14 mouse cellular contexts compared by ENCODE assay signal in the genomic region with DNA sequence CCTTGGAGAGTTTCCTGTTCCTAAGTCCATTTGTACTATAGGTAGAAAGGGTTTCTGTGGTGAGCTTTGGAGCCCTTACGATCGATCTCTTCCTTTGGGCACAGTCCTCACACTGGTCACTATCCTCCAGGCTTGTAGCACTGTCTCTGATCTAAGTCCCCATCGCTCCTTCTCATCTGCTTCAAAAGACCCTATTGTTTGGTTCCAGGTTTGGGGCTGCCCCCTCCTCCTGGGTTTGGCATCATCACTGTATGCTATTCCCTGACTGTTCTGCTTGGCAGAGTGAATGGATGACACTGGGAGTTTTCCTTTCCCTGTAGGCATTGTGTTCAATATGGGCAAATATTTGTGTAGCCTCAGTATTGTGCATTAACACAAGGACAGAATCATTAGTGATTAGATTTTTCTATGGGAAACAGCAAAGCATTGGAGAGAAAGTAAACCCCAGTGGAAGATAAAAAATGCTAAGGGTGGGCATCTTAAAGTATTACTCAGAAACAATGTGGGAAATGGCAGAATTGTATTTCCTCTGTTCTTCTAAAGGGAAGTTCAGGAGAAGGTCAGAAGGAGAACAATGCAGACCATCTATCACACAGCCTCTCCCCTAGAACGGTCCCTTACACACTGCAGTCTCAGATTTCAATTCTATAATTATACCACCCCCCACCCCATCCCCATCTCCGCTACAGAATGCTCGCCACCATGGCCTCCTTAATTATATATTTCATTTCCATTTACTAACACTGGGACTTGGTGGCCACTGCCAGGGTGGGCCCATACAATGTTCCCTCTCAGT.
DNase-seq lines count a peak whose midpoint lies in the region; ATAC-seq and TF ChIP-seq lines count a peak whose summit lies in the region.
"Had no signal": no experiment of that assay in that cellular context is flagged by ENCODE, and none has a peak within 500 bp of the region (broad histone marks: within the 10 kb centered on the region; RNA-seq: fewer than 3 reads in every experiment).

No protein-coding gene starts in this region.

- H3K27me3 ChIP-seq in hindbrain, embryonic 10.5 days (ENCODE audit: insufficient read depth, poor library complexity, severe bottlenecking), result no peaks in the 10 kb centered on the region
- H3K27me3 ChIP-seq in hindbrain, embryonic 12.5 days, result no peaks in the 10 kb centered on the region
- H3K27me3 ChIP-seq in liver, embryonic 12.5 days (replicated peaks), result no peaks in the 10 kb centered on the region
- H3K27me3 ChIP-seq in hindbrain, embryonic 13.5 days, result no peaks in the 10 kb centered on the region
- H3K27me3 ChIP-seq: CH12.LX had no signal

- TF ChIP-seq CTCF in left cerebral cortex, adult 2 months (IDR thresholded peaks at IDR 0.05), result no peak

- no peak for ATAC-seq in hindbrain, embryonic 12.5 days (ENCODE audit: low FRiP score)
- ATAC-seq in liver, embryonic 12.5 days, result no peak
- no peak for ATAC-seq in hindbrain, embryonic 13.5 days (ENCODE audit: low FRiP score)
- ATAC-seq: intestine, postnatal 0 days had no signal

- intact Hi-C loops in left cerebral cortex, adult 2 months (cut with DNase I), result no loop called here

- no peak overlapping the region for H3K4me2 ChIP-seq in hindbrain, embryonic 12.5 days (replicated peaks)
- H3K4me2 ChIP-seq in liver, embryonic 12.5 days, result no peak overlapping the region
- H3K4me2 ChIP-seq in hindbrain, embryonic 13.5 days, result no peak overlapping the region

- peaks cover 57% of the 10 kb centered on the region for H3K4me1 ChIP-seq in hindbrain, embryonic 10.5 days (replicated peaks)
- peaks cover 44% of the 10 kb centered on the region for H3K4me1 ChIP-seq in hindbrain, embryonic 12.5 days
- H3K4me1 ChIP-seq in liver, embryonic 12.5 days, result peaks cover 88% of the 10 kb centered on the region
- peaks cover 68% of the 10 kb centered on the region for H3K4me1 ChIP-seq in hindbrain, embryonic 13.5 days (replicated peaks)

- peak overlapping the region; percentile 51; the same call in 1 of the 2 replicates for H3K27ac ChIP-seq in hindbrain, embryonic 10.5 days
- no peak overlapping the region for H3K27ac ChIP-seq in hindbrain, embryonic 12.5 days
- H3K27ac ChIP-seq in liver, embryonic 12.5 days, result peak overlapping the region; percentile 45
- H3K27ac ChIP-seq in hindbrain, embryonic 13.5 days, result 0 out of 2 replicates have a peak overlapping the region, but pooled peaks have one; percentile 4
- H3K27ac ChIP-seq in left cerebral cortex, adult 2 months, result no peak overlapping the region; the same call in 1 of the 2 replicates
- H3K27ac ChIP-seq: midbrain, embryonic 10.5 days had no signal

- no peak overlapping the region for H3K4me3 ChIP-seq in hindbrain, embryonic 10.5 days
- no peak overlapping the region for H3K4me3 ChIP-seq in hindbrain, embryonic 12.5 days
- no peak overlapping the region for H3K4me3 ChIP-seq in liver, embryonic 12.5 days
- no peak overlapping the region for H3K4me3 ChIP-seq in hindbrain, embryonic 13.5 days
- no peak overlapping the region for H3K4me3 ChIP-seq in left cerebral cortex, adult 2 months
- H3K4me3 ChIP-seq: midbrain, embryonic 10.5 days had no signal

- WGBS in hindbrain, embryonic 10.5 days, result 48% methylated on average over 6 of the region's 6 CpGs
- WGBS in hindbrain, embryonic 12.5 days, result 44% methylated on average over 6 of the region's 6 CpGs
- 76% methylated on average over 6 of the region's 6 CpGs for WGBS in liver, embryonic 12.5 days (ENCODE audit: insufficient replicate concordance)
- WGBS in hindbrain, embryonic 13.5 days, result 36% methylated on average over 6 of the region's 6 CpGs

- no peak for DNase-seq in hindbrain, embryonic 10.5 days (ENCODE audit: low spot score)
- DNase-seq in liver, result no peak
- peak; percentile 46 for DNase-seq in embryo, embryonic 10 days (ENCODE audit: low spot score)
- DNase-seq in left cerebral cortex, adult 2 months (ENCODE audit: extremely low spot score in 1 of 2, low spot score in 2 of 2), result no peak
- no peak for DNase-seq in cerebellum, postnatal 36 days
- DNase-seq: adrenal gland, postnatal 14 days; cerebellum, adult 11 months; right cerebral cortex, postnatal 25 days had no signal

- no peaks in the 10 kb centered on the region for H3K9me3 ChIP-seq in hindbrain, embryonic 10.5 days
- no peaks in the 10 kb centered on the region for H3K9me3 ChIP-seq in hindbrain, embryonic 12.5 days (replicated peaks)
- no peaks in the 10 kb centered on the region for H3K9me3 ChIP-seq in liver, embryonic 12.5 days (replicated peaks)
- H3K9me3 ChIP-seq in hindbrain, embryonic 13.5 days, result no peaks in the 10 kb centered on the region
- H3K9me3 ChIP-seq: midbrain, embryonic 10.5 days had no signal

- H3K9ac ChIP-seq in hindbrain, embryonic 12.5 days, result no peak overlapping the region
- no peak overlapping the region for H3K9ac ChIP-seq in liver, embryonic 12.5 days
- no peak overlapping the region for H3K9ac ChIP-seq in hindbrain, embryonic 13.5 days

- peaks cover 16% of the 10 kb centered on the region for H3K36me3 ChIP-seq in hindbrain, embryonic 10.5 days
- no peaks in the 10 kb centered on the region for H3K36me3 ChIP-seq in hindbrain, embryonic 12.5 days
- peaks cover 65% of the 10 kb centered on the region for H3K36me3 ChIP-seq in liver, embryonic 12.5 days
- H3K36me3 ChIP-seq in hindbrain, embryonic 13.5 days, result no peaks in the 10 kb centered on the region

Comparison
In these comparisons a context has a peak if more than half of its experiments do, and no peak if none do; other contexts are left out.
1. H3K27ac ChIP-seq: peak in hindbrain, embryonic 10.5 days (single experiment), liver, embryonic 12.5 days (single experiment) and hindbrain, embryonic 13.5 days (single experiment); none in hindbrain, embryonic 12.5 days (single experiment) and left cerebral cortex, adult 2 months (single experiment).